Mouse (Mus musculus) liver, embryonic 11.5 days (tissue): ENCODE measurements around the gene Naa40. TPM values are rescaled to one million over a fixed set of nuclear protein-coding genes. Genes with fewer than 3 reads are reported as not detected.

Experiments used
- polyA plus RNA-seq: library from polyadenylated mRNA; unstranded; fragments of >200 nt; fragmentation: Nextera tagmentation; extraction: Ambion mirVana; gene quantifications from 2 replicates; pipeline ENCODE4 v1.2.1, GENCODE M21; 2014

The Naa40 gene
- polyA plus RNA-seq, 1 experiment from 2014 or later = 70.7 TPM

Other genes starting within 250 kb of the Naa40 start
- 14.0 and 14.7 TPM in 2 replicates for gene Dnajc4, start 248.6 kb downstream of the Naa40 start, polyA plus RNA-seq
- gene Nudt22, start 245.1 kb downstream of the Naa40 start, polyA plus RNA-seq = 15.9 and 16.9 TPM in 2 replicates
- 3.9 and 4.9 TPM in 2 replicates for gene Trpt1, start 245.1 kb downstream of the Naa40 start, polyA plus RNA-seq
- 155 and 170 TPM in 2 replicates for gene Fermt3, start 221.7 kb downstream of the Naa40 start, polyA plus RNA-seq
- 356 and 387 TPM in 2 replicates for gene Stip1, start 201.2 kb downstream of the Naa40 start, polyA plus RNA-seq
- gene Macrod1, start 184.4 kb downstream of the Naa40 start, polyA plus RNA-seq = 5.9 and 6.7 TPM in 2 replicates
- gene Flrt1, start 135.5 kb downstream of the Naa40 start, polyA plus RNA-seq = 0.60 and 0.64 TPM in 2 replicates
- 139 and 140 TPM in 2 replicates for gene Otub1, start 34.9 kb downstream of the Naa40 start, polyA plus RNA-seq
- gene Cox8a, start 23.6 kb downstream of the Naa40 start, polyA plus RNA-seq = 1,017 and 1,108 TPM in 2 replicates
- 7.5 and 8.7 TPM in 2 replicates for gene Rcor2, start 26.1 kb upstream of the Naa40 start, polyA plus RNA-seq
- gene Mark2, start 100.7 kb upstream of the Naa40 start, polyA plus RNA-seq = 45.3 and 50.3 TPM in 2 replicates
- 16.2 and 16.7 TPM in 2 replicates for gene Spindoc, start 141.8 kb upstream of the Naa40 start, polyA plus RNA-seq
- 3.5 and 4.8 TPM in 2 replicates for gene 2700081O15Rik, start 176.4 kb upstream of the Naa40 start, polyA plus RNA-seq
- gene Rtn3, start 242.1 kb upstream of the Naa40 start, polyA plus RNA-seq = 77.3 and 78.3 TPM in 2 replicates